Mouse (Mus musculus): ENCODE measurements around the gene Mall.

DNA sequence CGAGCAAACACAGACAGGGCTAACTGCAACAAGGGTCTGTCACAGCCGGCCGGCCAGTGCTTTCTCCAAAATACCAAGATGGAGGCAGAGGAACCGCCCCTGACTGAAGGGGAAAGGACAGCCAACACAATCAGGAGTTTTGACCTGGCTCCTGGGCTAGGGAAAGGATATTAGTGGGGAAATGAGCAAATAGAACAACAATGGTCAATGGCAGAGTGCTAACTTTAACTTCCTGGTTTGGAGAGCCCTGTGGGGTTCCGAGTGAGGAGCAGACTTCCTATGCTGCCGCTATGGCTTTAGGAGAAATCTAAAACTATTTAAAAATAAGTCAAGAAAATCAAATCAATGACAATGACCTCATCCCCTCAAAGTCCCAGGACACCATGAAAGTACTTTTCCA is 1.6 kb downstream of the Mall start:
- TF ChIP-seq CTCF (IDR thresholded peaks at IDR 0.05; ENCODE audit: low read depth, low read length) (no peak), TAL1 (conservative IDR thresholded peaks at IDR 0.05; ENCODE audit: low read depth, low read length) (no peak), GATA1 (IDR thresholded peaks at IDR 0.05; ENCODE audit: borderline replicate concordance, low read length) (no peak), POLR2AphosphoS5 (IDR thresholded peaks at IDR 0.05; ENCODE audit: insufficient replicate concordance, low read depth, low read length) (no peak)

All from G1E (cell line).